8 mouse cellular contexts compared by ENCODE assay signal in the genomic region with DNA sequence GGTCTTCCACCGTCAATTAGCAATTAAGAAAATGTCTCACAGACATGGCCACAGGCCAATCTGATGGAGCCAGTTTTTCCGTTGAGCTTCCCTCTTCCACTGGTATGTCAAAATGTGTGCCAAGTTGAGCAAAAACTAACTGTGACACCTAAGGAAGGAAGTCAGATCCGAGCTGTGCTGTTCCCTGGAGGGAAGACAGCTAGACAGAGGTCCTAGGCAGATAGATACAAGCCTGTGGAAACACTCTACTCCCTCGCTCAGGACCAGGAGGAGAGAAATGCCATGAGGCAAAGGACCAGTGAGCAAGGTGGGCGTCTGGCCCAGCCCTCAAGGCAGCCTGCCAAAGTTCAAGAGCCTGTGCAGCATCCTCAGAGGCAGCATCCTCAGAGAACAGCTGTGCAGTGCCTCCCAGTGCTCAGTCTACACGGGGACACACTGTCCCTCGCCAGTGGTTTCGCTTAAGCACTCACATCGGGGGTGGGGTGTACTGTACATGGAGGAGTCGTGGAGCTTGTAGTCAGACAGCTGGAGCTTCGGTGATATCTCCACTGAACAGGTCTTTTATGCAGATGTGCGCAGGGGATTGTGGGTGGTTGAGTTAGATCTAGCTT. TPM values are rescaled to one million over a fixed set of nuclear protein-coding genes. Genes with fewer than 3 reads are reported as not detected.
DNase-seq lines count a peak whose midpoint lies in the region; ATAC-seq lines count a peak whose summit lies in the region.

No protein-coding gene starts in this region.

- peak; percentile 27 to 56 for DNase-seq in adrenal gland, adult (ENCODE audit: inconsistent age in 2 of 2, low spot score in 1 of 2)
- no peak for DNase-seq in adrenal gland, adult 8-10 months
- peak; percentile 52 for DNase-seq in right cerebral cortex, adult 18-20 months
- DNase-seq in right cerebral cortex, postnatal 25 days: no peak
- peak; percentile 17 for DNase-seq in heart, postnatal 25 days (ENCODE audit: low spot score)
- peak; percentile 36 to 47 for DNase-seq in left cerebral cortex, adult 9 months (ENCODE audit: low spot score in 2 of 2)
- DNase-seq in natural killer cell, adult 2 months (ENCODE audit: low spot score in 2 of 2): no peak

- intact Hi-C loops in heart, postnatal 25 days (cut with DNase I): loop anchor here (5.0 kb wide), 1 partner anchor 215 kb away; no protein-coding TSS in a partner anchor

- peak; percentile 95 for ATAC-seq in megakaryocyte-erythroid progenitor cell, adult 5-6 weeks (replicated peaks; ENCODE audit: low FRiP score, low TSS enrichment, poor library complexity, severe bottlenecking)

RNA-seq across cellular contexts. Expression of gene Mrps10, which starts 36.6 kb away (rescaled TPM):
- total RNA-seq in adrenal gland, adult 8-10 months (2022): 10 to 100 TPM; 46.1 to 54.7 (median 50.0) TPM
- 10 to 100 TPM; 19.7 to 20.4 TPM for total RNA-seq in heart, postnatal 25 days (2021)
- total RNA-seq in megakaryocyte-erythroid progenitor cell, adult 5-6 weeks (2014; fragmentation: Nextera tagmentation): 62.0 and 75.8 TPM in 2 replicates
- total RNA-seq in megakaryocyte-erythroid progenitor cell, adult 5-6 weeks (2017): 61.6 and 90.5 TPM in 2 replicates

RNA-seq across cellular contexts. Expression of gene Guca1b, which starts 53.1 kb away (rescaled TPM):
- 1 to 10 TPM; 1.6 to 2.9 (median 2.1) TPM for total RNA-seq in adrenal gland, adult 8-10 months (2022)
- under 1 TPM; 0.36 to 0.65 TPM for total RNA-seq in heart, postnatal 25 days (2021)
- total RNA-seq in megakaryocyte-erythroid progenitor cell, adult 5-6 weeks (2014; fragmentation: Nextera tagmentation): 0.54 and 2.8 TPM in 2 replicates
- total RNA-seq in megakaryocyte-erythroid progenitor cell, adult 5-6 weeks (2017): 0.15 and 3.8 TPM in 2 replicates

Comparison
In these comparisons a context has a peak if more than half of its experiments do, and no peak if none do; other contexts are left out.
1. DNase-seq: peak in adrenal gland, adult (2 of 2), right cerebral cortex, adult 18-20 months (single experiment), heart, postnatal 25 days (single experiment) and left cerebral cortex, adult 9 months (2 of 2); none in adrenal gland, adult 8-10 months (single experiment), right cerebral cortex, postnatal 25 days (single experiment) and natural killer cell, adult 2 months (0 of 2).